Mouse (Mus musculus) spleen, postnatal 14 days (tissue): ENCODE data around the gene Pdhx.

ENCODE experiments used
- DNase-seq, 2 experiments: peaks; one replicate each; pipeline ENCODE4 v3.0.0; 2021 to 2022; ENCODE audit warnings: low spot score in 2 of 2

Pdhx gene

GRCm38 (mm10) chr2:103058266-103058665 lies 15.0 kb downstream of the Pdhx start:
- no peak for DNase-seq

- DNase-seq = no peak
Observed at GRCm38 (mm10) chr2:103055820-103056219, 17.5 kb downstream of the Pdhx start.

GRCm38 (mm10) chr2:103051937-103052893 lies 21.1 kb downstream of the Pdhx start:
- no peak for DNase-seq

GRCm38 (mm10) chr2:103045286-103045685 lies 28.0 kb downstream of the Pdhx start:
- DNase-seq = no peak

GRCm38 (mm10) chr2:103040896-103041295 lies 32.4 kb downstream of the Pdhx start:
- DNase-seq = no peak

GRCm38 (mm10) chr2:103037831-103038230 lies 35.5 kb downstream of the Pdhx start:
- no peak for DNase-seq

GRCm38 (mm10) chr2:103022728-103023127 lies 50.6 kb downstream of the Pdhx start:
- DNase-seq = no peak

GRCm38 (mm10) chr2:103020191-103020987 lies 52.9 kb downstream of the Pdhx start:
- no peak for DNase-seq

GRCm38 (mm10) chr2:103018817-103019494 lies 54.4 kb downstream of the Pdhx start:
- no peak for DNase-seq

GRCm38 (mm10) chr2:103017391-103017824 lies 55.9 kb downstream of the Pdhx start:
- no peak for DNase-seq

GRCm38 (mm10) chr2:103016089-103016488 lies 57.2 kb downstream of the Pdhx start:
- no peak for DNase-seq

GRCm38 (mm10) chr2:103012782-103013575 lies 60.3 kb downstream of the Pdhx start:
- DNase-seq = no peak

GRCm38 (mm10) chr2:103008221-103008620 lies 65.1 kb downstream of the Pdhx start:
- no peak for DNase-seq

- DNase-seq = no peak
Observed at GRCm38 (mm10) chr2:103004599-103004998, 68.7 kb downstream of the Pdhx start.

GRCm38 (mm10) chr2:102999153-102999575 lies 74.1 kb downstream of the Pdhx start:
- no peak for DNase-seq

GRCm38 (mm10) chr2:102998356-102998755 lies 75.0 kb downstream of the Pdhx start:
- DNase-seq = no peak

- no peak for DNase-seq
Observed at GRCm38 (mm10) chr2:102997874-102998273, 75.4 kb downstream of the Pdhx start.

GRCm38 (mm10) chr2:102993841-102994607 lies 79.3 kb downstream of the Pdhx start:
- no peak for DNase-seq

GRCm38 (mm10) chr2:102992405-102992804 lies 80.9 kb downstream of the Pdhx start:
- DNase-seq = no peak

GRCm38 (mm10) chr2:102990301-102990702 lies 83.0 kb downstream of the Pdhx start:
- DNase-seq = no peak
